Mouse (Mus musculus) heart, embryonic 13.5 days (tissue): ENCODE measurements around the gene Smndc1. TPM values are rescaled to one million over a fixed set of nuclear protein-coding genes. Genes with fewer than 3 reads are reported as not detected.

Experiments used
- ATAC-seq: fragments of 200-750 bp; cut with Nextera tagmentation; 2 replicates; pipeline ENCODE4 v1.8.0; 2017; ENCODE audit warnings: moderate TSS enrichment; ENCODE audit not compliant: insufficient number of reproducible peaks, low FRiP score, low TSS enrichment; ENCODE audit errors: extremely low read depth
- H3K27ac ChIP-seq: fragments of 300-500 bp; sonication (generic); replicated peaks from 2 replicates; pipeline ENCODE4 v1.5.1; 2015; ENCODE audit warnings: moderate library complexity, mild to moderate bottlenecking, inconsistent platforms
- H3K27me3 ChIP-seq: fragments of 300-500 bp; sonication (generic); replicated peaks from 2 replicates; pipeline ENCODE4 v1.6.1; 2015; ENCODE audit warnings: mild to moderate bottlenecking, inconsistent platforms
- H3K36me3 ChIP-seq: fragments of 300-500 bp; sonication (generic); 2 replicates; pipeline ENCODE4 v1.6.1; 2015; ENCODE audit warnings: mild to moderate bottlenecking, inconsistent platforms
- H3K4me1 ChIP-seq: fragments of 300-500 bp; sonication (generic); 2 replicates; pipeline ENCODE4 v1.6.1; 2015; ENCODE audit warnings: inconsistent platforms
- H3K4me2 ChIP-seq: fragments of 300-500 bp; sonication (generic); 2 replicates; pipeline ENCODE4 v1.6.1; 2015; ENCODE audit warnings: inconsistent platforms, mild to moderate bottlenecking, moderate library complexity
- H3K4me3 ChIP-seq: fragments of 300-500 bp; sonication (generic); 2 replicates; pipeline ENCODE4 v1.5.1; 2015; ENCODE audit warnings: moderate library complexity, mild to moderate bottlenecking, inconsistent platforms
- H3K9ac ChIP-seq: fragments of 300-500 bp; sonication (generic); 2 replicates; pipeline ENCODE4 v1.6.1; 2015; ENCODE audit warnings: inconsistent platforms, mild to moderate bottlenecking, moderate library complexity
- H3K9me3 ChIP-seq: fragments of 300-500 bp; sonication (generic); 2 replicates; pipeline ENCODE4 v1.6.1; 2016; ENCODE audit warnings: inconsistent platforms
- WGBS: fragments of 180-500 bp; shearing (Covaris S2); methylation state at CpG from one replicate; pipeline ENCODE4 v1.1.7; 2015; ENCODE audit warnings: mixed read lengths; 5-methylcytosine and 5-hydroxymethylcytosine counted together
- polyA plus RNA-seq: library from polyadenylated mRNA; unstranded; fragments of >200 nt; fragmentation: Nextera tagmentation; extraction: Ambion mirVana; gene quantifications from 2 replicates; pipeline ENCODE4 v1.2.1, GENCODE M21; 2015

Smndc1 gene
- polyA plus RNA-seq, 1 experiment from 2014 or later: 27.8 TPM

GRCm38 (mm10) chr19:53360265-53360958, 30.0 kb downstream of the Smndc1 start:
- H3K27ac ChIP-seq: 0 out of 2 replicates have a peak overlapping the region, but pooled peaks have one; percentile 3
- H3K9ac ChIP-seq: 0 out of 2 replicates have a peak overlapping the region, but pooled peaks have one; percentile 10
- no peaks in the 10 kb centered on the region for H3K9me3 ChIP-seq
- H3K27me3 ChIP-seq: no peaks in the 10 kb centered on the region
- peaks cover 7% of the 10 kb centered on the region for H3K36me3 ChIP-seq
- H3K4me3 ChIP-seq: no peak overlapping the region
- peaks cover 38% of the 10 kb centered on the region for H3K4me1 ChIP-seq
- no peak overlapping the region for H3K4me2 ChIP-seq
- ATAC-seq: no peak
- 64% methylated on average over 8 of the region's 8 CpGs for WGBS

- H3K9me3 ChIP-seq: no peaks in the 10 kb centered on the region
- ATAC-seq: no peak
- peaks cover 7% of the 10 kb centered on the region for H3K36me3 ChIP-seq
- H3K9ac ChIP-seq: no peak overlapping the region
- H3K4me2 ChIP-seq: peak overlapping the region; percentile 32; the same call in 1 of the 2 replicates
- WGBS: 64% methylated on average over 22 of the region's 22 CpGs
- H3K4me1 ChIP-seq: peaks cover 28% of the 10 kb centered on the region
- 0 out of 2 replicates have a peak overlapping the region, but pooled peaks have one; percentile 3 for H3K27ac ChIP-seq
- no peak overlapping the region; the same call in 1 of the 2 replicates for H3K4me3 ChIP-seq
- no peaks in the 10 kb centered on the region for H3K27me3 ChIP-seq
These were observed 31.0 kb downstream of the Smndc1 start for GRCm38 (mm10) chr19:53359160-53360033.

GRCm38 (mm10) chr19:53355065-53355464, 35.3 kb downstream of the Smndc1 start:
- Histone ChIP-seq H3K9me3 (no peaks in the 10 kb centered on the region), H3K9ac (no peak overlapping the region), H3K4me2 (no peak overlapping the region), H3K27ac (no peak overlapping the region), H3K4me3 (no peak overlapping the region), H3K4me1 (peaks cover 11% of the 10 kb centered on the region), H3K27me3 (no peaks in the 10 kb centered on the region), H3K36me3 (peaks cover 24% of the 10 kb centered on the region)
- ATAC-seq: no peak
- WGBS: 86% methylated on average over 16 of the region's 16 CpGs

- ATAC-seq: no peak
- H3K9me3 ChIP-seq: no peaks in the 10 kb centered on the region
- no peak overlapping the region for H3K27ac ChIP-seq
- H3K4me3 ChIP-seq: no peak overlapping the region
- no peak overlapping the region for H3K4me2 ChIP-seq
- WGBS: 76% methylated on average over 7 of the region's 7 CpGs
- H3K36me3 ChIP-seq: peaks cover 25% of the 10 kb centered on the region
- no peak overlapping the region for H3K9ac ChIP-seq
- no peaks in the 10 kb centered on the region for H3K27me3 ChIP-seq
- H3K4me1 ChIP-seq: peaks cover 5% of the 10 kb centered on the region
These were observed 35.9 kb downstream of the Smndc1 start for GRCm38 (mm10) chr19:53354271-53355000.

- no peak overlapping the region for H3K4me3 ChIP-seq
- H3K4me1 ChIP-seq: no peaks in the 10 kb centered on the region
- no peaks in the 10 kb centered on the region for H3K27me3 ChIP-seq
- no peak for ATAC-seq
- no peak overlapping the region for H3K9ac ChIP-seq
- H3K9me3 ChIP-seq: no peaks in the 10 kb centered on the region
- peaks cover 25% of the 10 kb centered on the region for H3K36me3 ChIP-seq
- H3K27ac ChIP-seq: no peak overlapping the region
- no peak overlapping the region for H3K4me2 ChIP-seq
- WGBS: 86% methylated on average over 7 of the region's 7 CpGs
These were observed 36.5 kb downstream of the Smndc1 start for GRCm38 (mm10) chr19:53353864-53354263.

GRCm38 (mm10) chr19:53345766-53346165, 44.6 kb downstream of the Smndc1 start:
- Histone ChIP-seq H3K4me3 (no peak overlapping the region), H3K27me3 (no peaks in the 10 kb centered on the region), H3K9ac (no peak overlapping the region), H3K27ac (no peak overlapping the region), H3K4me2 (no peak overlapping the region), H3K36me3 (peaks cover 17% of the 10 kb centered on the region; the same call in 1 of the 2 replicates), H3K4me1 (peaks cover 13% of the 10 kb centered on the region), H3K9me3 (no peaks in the 10 kb centered on the region)
- ATAC-seq: no peak
- 83% methylated on average over 14 of the region's 14 CpGs for WGBS

- H3K4me2 ChIP-seq: no peak overlapping the region
- no peaks in the 10 kb centered on the region for H3K9me3 ChIP-seq
- 91% methylated on average over 16 of the region's 16 CpGs for WGBS
- H3K36me3 ChIP-seq: peaks cover 12% of the 10 kb centered on the region; the same call in 1 of the 2 replicates
- no peak for ATAC-seq
- no peak overlapping the region for H3K27ac ChIP-seq
- H3K4me1 ChIP-seq: peaks cover 23% of the 10 kb centered on the region
- H3K4me3 ChIP-seq: no peak overlapping the region
- no peak overlapping the region for H3K9ac ChIP-seq
- no peaks in the 10 kb centered on the region for H3K27me3 ChIP-seq
These were observed 46.3 kb downstream of the Smndc1 start for GRCm38 (mm10) chr19:53344062-53344461.

- WGBS: 76% methylated on average over 13 of the region's 13 CpGs
- ATAC-seq: no peak
These were observed 47.0 kb downstream of the Smndc1 start for GRCm38 (mm10) chr19:53343174-53343881.

GRCm38 (mm10) chr19:53340423-53340822, 50.0 kb downstream of the Smndc1 start:
- WGBS: 15% methylated on average over 6 of the region's 6 CpGs

More at GRCm38 (mm10) chr19:53343174-53343881, 47.0 kb downstream of the Smndc1 start:
- no peak overlapping the region for H3K9ac ChIP-seq
- no peak overlapping the region for H3K4me3 ChIP-seq
- peaks cover 17% of the 10 kb centered on the region for H3K36me3 ChIP-seq
- no peaks in the 10 kb centered on the region for H3K27me3 ChIP-seq
- no peaks in the 10 kb centered on the region for H3K9me3 ChIP-seq
- H3K27ac ChIP-seq: no peak overlapping the region
- no peak overlapping the region for H3K4me2 ChIP-seq
- peaks cover 22% of the 10 kb centered on the region for H3K4me1 ChIP-seq

GRCm38 (mm10) chr19:53335241-53335640, 55.1 kb downstream of the Smndc1 start:
- ATAC-seq: no peak
- Histone ChIP-seq H3K4me2 (no peak overlapping the region), H3K9me3 (no peaks in the 10 kb centered on the region), H3K27me3 (no peaks in the 10 kb centered on the region), H3K27ac (no peak overlapping the region), H3K4me1 (peaks cover 22% of the 10 kb centered on the region), H3K36me3 (peaks cover 53% of the 10 kb centered on the region), H3K9ac (no peak overlapping the region), H3K4me3 (no peak overlapping the region)
- WGBS: 63% methylated on average over 9 of the region's 9 CpGs

More at GRCm38 (mm10) chr19:53340423-53340822, 50.0 kb downstream of the Smndc1 start:
- Histone ChIP-seq H3K9me3 (no peaks in the 10 kb centered on the region), H3K27me3 (no peaks in the 10 kb centered on the region), H3K27ac (no peak overlapping the region), H3K9ac (no peak overlapping the region), H3K4me1 (peaks cover 19% of the 10 kb centered on the region), H3K4me3 (no peak overlapping the region), H3K4me2 (peak overlapping the region; percentile 39), H3K36me3 (peaks cover 25% of the 10 kb centered on the region)
- ATAC-seq: no peak
